Mouse (Mus musculus) forebrain, embryonic 13.5 days (tissue): Measurements from ENCODE around the gene Rbm25. TPM values are rescaled to one million over a fixed set of nuclear protein-coding genes. Genes with fewer than 3 reads are reported as not detected.
"Not testable (repeated sequence)": the region's sequence is repeated elsewhere in the genome, so short reads cannot be mapped to it uniquely, and the experiment has no call there.

Experiments used
- ATAC-seq: fragments of 200-750 bp; cut with Nextera tagmentation; 2 replicates; pipeline ENCODE4 v1.8.0; 2017
- H3K27ac ChIP-seq: fragments of 300-500 bp; sonication (generic); 2 replicates; pipeline ENCODE4 v1.5.1; 2015; ENCODE audit warnings: inconsistent platforms, mild to moderate bottlenecking, moderate library complexity
- H3K27me3 ChIP-seq: fragments of 300-500 bp; sonication (generic); 2 replicates; pipeline ENCODE4 v1.6.1; 2015; ENCODE audit warnings: mild to moderate bottlenecking, inconsistent platforms
- H3K36me3 ChIP-seq: fragments of 300-500 bp; sonication (generic); 2 replicates; pipeline ENCODE4 v1.6.1; 2015; ENCODE audit warnings: mild to moderate bottlenecking, inconsistent platforms; ENCODE audit not compliant: poor library complexity, severe bottlenecking
- H3K4me1 ChIP-seq: fragments of 300-500 bp; sonication (generic); 2 replicates; pipeline ENCODE4 v1.6.1; 2015; ENCODE audit warnings: inconsistent platforms
- H3K4me2 ChIP-seq: fragments of 300-500 bp; sonication (generic); 2 replicates; pipeline ENCODE4 v1.6.1; 2015; ENCODE audit warnings: inconsistent platforms, mild to moderate bottlenecking, moderate library complexity
- H3K4me3 ChIP-seq: fragments of 300-500 bp; sonication (generic); 2 replicates; pipeline ENCODE4 v1.5.1; 2015; ENCODE audit warnings: mild to moderate bottlenecking, inconsistent platforms
- H3K9ac ChIP-seq: fragments of 300-500 bp; sonication (generic); 2 replicates; pipeline ENCODE4 v1.6.1; 2015; ENCODE audit warnings: mild to moderate bottlenecking, inconsistent platforms
- H3K9me3 ChIP-seq: fragments of 300-500 bp; sonication (generic); replicated peaks from 2 replicates; pipeline ENCODE4 v1.6.1; 2016; ENCODE audit warnings: inconsistent platforms
- WGBS: fragments of 180-500 bp; shearing (Covaris S2); methylation state at CpG from one replicate; pipeline ENCODE4 v1.1.7; 2015; 5-methylcytosine and 5-hydroxymethylcytosine counted together
- polyA plus RNA-seq: library from polyadenylated mRNA; unstranded; fragments of >200 nt; fragmentation: Nextera tagmentation; extraction: Ambion mirVana; gene quantifications from 2 replicates; pipeline ENCODE4 v1.2.1, GENCODE M21; 2015

Rbm25 gene
- polyA plus RNA-seq = 329 and 335 TPM in 2 replicates

DNA sequence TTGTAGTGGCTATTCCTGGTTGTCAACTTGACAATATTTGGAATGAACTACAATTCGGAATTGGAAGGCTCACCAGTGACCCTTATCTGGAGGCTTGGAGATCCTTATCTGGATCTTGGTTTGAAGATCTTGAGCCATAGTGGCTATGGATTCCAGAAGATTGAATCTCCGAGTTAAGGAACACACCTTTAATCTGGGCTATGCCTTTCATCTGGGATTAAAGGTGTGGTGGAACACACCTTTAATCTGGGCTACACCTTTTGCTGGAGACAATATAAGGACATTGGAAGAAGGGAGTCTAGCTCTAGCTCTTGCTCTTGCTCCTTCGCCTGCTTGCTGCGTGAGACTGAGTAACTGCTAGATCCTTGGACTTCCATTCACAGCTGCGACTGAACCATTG, at the start of gene Rbm25:
Gene Rbm25 (plus strand): TSS at position 301 of the 400 bp plus-strand sequence.
- Histone ChIP-seq H3K27ac (peak within 1 kb of the TSS; percentile 95), H3K4me1 (peaks cover 12% of the 10 kb centered on the region), H3K4me3 (peak within 1 kb of the TSS; percentile 97), H3K4me2 (peak within 1 kb of the TSS; percentile 69), H3K9ac (peak within 1 kb of the TSS; percentile 98)
- H3K36me3 ChIP-seq, H3K9me3 ChIP-seq, ATAC-seq, H3K27me3 ChIP-seq: not testable (repeated sequence)
- no CpG with 5 or more reads among the region's 5 CpGs for WGBS

DNA sequence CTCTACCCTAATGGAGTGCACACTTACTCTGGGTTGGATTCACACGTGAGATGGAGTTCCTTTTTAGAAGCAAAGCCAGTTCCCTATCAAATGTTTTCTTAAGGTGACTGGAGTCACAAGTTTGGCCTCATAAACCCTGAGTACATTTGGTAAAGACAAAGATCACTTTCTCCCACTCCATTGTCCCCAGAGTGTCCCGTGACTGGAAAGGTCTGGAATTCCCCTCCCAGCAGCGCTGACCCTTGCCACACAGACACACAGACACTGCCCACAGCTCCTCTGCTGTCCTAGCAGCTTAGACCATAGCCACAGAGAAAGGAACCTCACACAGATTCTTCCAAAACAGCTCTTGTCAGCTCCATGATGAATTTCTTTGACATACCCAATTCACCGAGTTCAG, 48.9 kb upstream of the Rbm25 start:
- Histone ChIP-seq H3K27ac (no peak overlapping the region), H3K27me3 (no peaks in the 10 kb centered on the region), H3K36me3 (peaks cover 62% of the 10 kb centered on the region), H3K9ac (no peak overlapping the region), H3K4me2 (no peak overlapping the region), H3K4me1 (peaks cover 13% of the 10 kb centered on the region), H3K9me3 (no peaks in the 10 kb centered on the region), H3K4me3 (no peak overlapping the region)
- ATAC-seq = no peak
- 84% methylated on average over 4 of the region's 4 CpGs for WGBS

DNA sequence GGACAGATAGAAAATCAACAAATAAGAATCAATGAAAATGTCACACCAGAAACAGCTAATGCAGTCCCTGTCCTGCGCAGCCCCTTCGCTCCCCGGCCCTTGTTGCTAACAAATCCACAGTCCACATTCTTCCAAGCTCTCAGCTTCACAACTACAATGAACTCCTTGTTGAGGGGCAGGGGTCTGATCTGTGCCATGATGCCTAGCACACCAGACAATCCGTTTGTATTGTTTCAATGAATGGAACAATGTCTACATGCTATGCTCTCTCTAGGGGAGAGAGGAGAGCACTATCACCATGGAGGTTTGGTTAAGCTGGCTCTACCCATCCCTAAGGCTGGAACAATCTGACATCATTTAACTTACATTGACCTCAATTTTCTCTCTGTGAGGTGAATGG, 48.3 kb upstream of the Rbm25 start:
- peaks cover 60% of the 10 kb centered on the region for H3K36me3 ChIP-seq

GRCm38 (mm10) chr12:83586628-83587027, 44.4 kb upstream of the Rbm25 start:
- Histone ChIP-seq H3K27me3 (no peaks in the 10 kb centered on the region), H3K9ac (no peak overlapping the region), H3K27ac (no peak overlapping the region), H3K4me1 (no peaks in the 10 kb centered on the region), H3K9me3 (no peaks in the 10 kb centered on the region), H3K4me2 (no peak overlapping the region), H3K4me3 (no peak overlapping the region), H3K36me3 (peaks cover 87% of the 10 kb centered on the region)
- ATAC-seq = no peak
- WGBS = 92% methylated on average over 5 of the region's 5 CpGs

More for the DNA sequence above, 48.3 kb upstream of the Rbm25 start:
- Histone ChIP-seq H3K9ac (no peak overlapping the region), H3K27me3 (no peaks in the 10 kb centered on the region), H3K9me3 (no peaks in the 10 kb centered on the region), H3K4me2 (no peak overlapping the region), H3K4me3 (no peak overlapping the region), H3K4me1 (peaks cover 13% of the 10 kb centered on the region), H3K27ac (no peak overlapping the region)
- no peak for ATAC-seq
- WGBS = 84% methylated on average over 4 of the region's 4 CpGs

DNA sequence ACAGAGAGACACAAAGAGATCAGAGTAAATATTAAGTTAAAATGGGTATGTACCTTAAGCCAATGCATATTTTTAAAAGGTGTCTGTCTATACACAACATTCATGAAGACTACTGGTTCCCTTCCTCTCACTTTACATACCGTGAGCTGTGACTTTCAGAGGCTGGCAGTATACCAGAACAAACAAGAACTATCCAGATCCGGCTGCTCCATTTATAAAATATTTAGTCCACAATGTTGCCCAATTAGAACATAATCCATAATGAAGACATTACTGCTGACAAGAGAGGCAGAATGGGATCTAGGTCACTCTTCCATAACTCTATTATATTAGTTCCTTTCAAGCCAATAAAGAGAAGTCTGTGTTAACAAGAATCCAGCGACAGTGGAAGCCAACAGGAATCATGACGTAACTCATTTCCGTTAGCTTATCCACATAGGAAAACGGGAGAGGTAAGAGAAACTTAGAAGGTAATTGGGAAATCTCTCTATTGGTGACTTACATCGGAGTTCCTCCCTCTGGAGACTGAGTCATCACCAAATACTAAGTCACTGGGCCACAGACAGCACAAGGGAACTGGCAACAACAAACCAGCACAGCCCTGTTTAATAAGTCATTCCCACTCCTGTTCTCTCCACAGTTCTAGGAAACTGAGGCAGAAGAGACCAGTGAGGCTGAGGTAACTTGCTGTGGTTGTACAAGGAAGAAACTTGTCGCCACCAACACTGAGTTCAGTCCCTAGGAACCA, 39.1 kb upstream of the Rbm25 start:
- no peaks in the 10 kb centered on the region for H3K27me3 ChIP-seq
- H3K4me3 ChIP-seq = no peak overlapping the region
- 93% methylated on average over 8 of the region's 8 CpGs for WGBS
- H3K9me3 ChIP-seq = no peaks in the 10 kb centered on the region
- no peak overlapping the region for H3K4me2 ChIP-seq
- H3K27ac ChIP-seq = no peak overlapping the region
- no peak overlapping the region for H3K9ac ChIP-seq
- no peak for ATAC-seq
- peaks cover 38% of the 10 kb centered on the region for H3K4me1 ChIP-seq
- peaks cover 75% of the 10 kb centered on the region for H3K36me3 ChIP-seq

DNA sequence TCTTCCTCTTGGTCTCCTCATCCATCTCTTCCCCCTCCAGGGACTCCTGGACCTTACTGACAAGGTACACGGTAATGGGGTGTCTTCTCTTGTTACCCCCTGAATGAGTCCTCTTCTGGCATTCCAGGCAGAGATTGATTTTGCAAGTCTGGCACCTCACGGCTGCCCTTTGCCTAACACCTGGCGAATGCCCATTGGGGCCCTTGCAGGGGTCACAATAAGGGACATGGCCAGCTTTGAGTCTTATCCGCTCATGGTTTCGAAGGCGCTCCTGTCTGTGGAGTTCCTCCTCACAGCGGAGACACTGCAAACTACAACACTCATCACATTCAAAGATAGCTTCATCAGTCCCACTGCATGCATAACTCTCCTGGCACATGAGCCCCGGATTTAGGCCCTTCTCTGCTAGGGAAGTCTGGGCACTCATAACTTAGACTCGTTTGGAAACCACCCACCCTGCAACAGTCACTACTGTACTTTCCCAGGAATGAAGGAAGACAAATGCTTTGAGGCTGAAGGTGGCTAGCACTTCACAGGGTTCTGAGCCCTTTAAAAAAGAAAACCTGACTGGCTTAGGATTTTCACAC, 36.5 kb upstream of the Rbm25 start:
- Histone ChIP-seq H3K9ac (no peak overlapping the region), H3K4me3 (no peak overlapping the region)
- WGBS = 94% methylated on average over 9 of the region's 9 CpGs

GRCm38 (mm10) chr12:83596191-83596954, 34.7 kb upstream of the Rbm25 start:
- H3K4me3 ChIP-seq = peak overlapping the region; percentile 95
- ATAC-seq = no peak
- H3K36me3 ChIP-seq = peaks cover 34% of the 10 kb centered on the region
- H3K9me3 ChIP-seq = no peaks in the 10 kb centered on the region
- WGBS = 4% methylated on average over 20 of the region's 20 CpGs
- peak overlapping the region; percentile 98 for H3K9ac ChIP-seq
- H3K27me3 ChIP-seq = no peaks in the 10 kb centered on the region
- H3K4me1 ChIP-seq = peaks cover 38% of the 10 kb centered on the region
- H3K27ac ChIP-seq = peak overlapping the region; percentile 96
- H3K4me2 ChIP-seq = peak overlapping the region; percentile 77

More for the DNA sequence above, 36.5 kb upstream of the Rbm25 start:
- Histone ChIP-seq H3K4me2 (peak overlapping the region; percentile 77; the same call in 1 of the 2 replicates), H3K36me3 (peaks cover 50% of the 10 kb centered on the region), H3K27ac (no peak overlapping the region), H3K9me3 (no peaks in the 10 kb centered on the region), H3K4me1 (peaks cover 38% of the 10 kb centered on the region), H3K27me3 (no peaks in the 10 kb centered on the region)
- no peak for ATAC-seq

- ATAC-seq = peak; percentile 99
- Histone ChIP-seq H3K4me1 (peaks cover 34% of the 10 kb centered on the region), H3K27ac (peak within 1 kb of the TSS; percentile 96), H3K4me3 (peak within 1 kb of the TSS; percentile 95), H3K9me3 (no peaks in the 10 kb centered on the region), H3K9ac (peak within 1 kb of the TSS; percentile 98), H3K36me3 (peaks cover 27% of the 10 kb centered on the region), H3K27me3 (no peaks in the 10 kb centered on the region), H3K4me2 (peak within 1 kb of the TSS; percentile 77)
- under 1% methylated on average over 28 of the region's 28 CpGs for WGBS
These were observed 34.0 kb upstream of the Rbm25 start, which contains the start of gene Zfyve1 for GRCm38 (mm10) chr12:83597025-83597501. Gene Zfyve1, minus strand, starts transcription at chr12:83597222.

DNA sequence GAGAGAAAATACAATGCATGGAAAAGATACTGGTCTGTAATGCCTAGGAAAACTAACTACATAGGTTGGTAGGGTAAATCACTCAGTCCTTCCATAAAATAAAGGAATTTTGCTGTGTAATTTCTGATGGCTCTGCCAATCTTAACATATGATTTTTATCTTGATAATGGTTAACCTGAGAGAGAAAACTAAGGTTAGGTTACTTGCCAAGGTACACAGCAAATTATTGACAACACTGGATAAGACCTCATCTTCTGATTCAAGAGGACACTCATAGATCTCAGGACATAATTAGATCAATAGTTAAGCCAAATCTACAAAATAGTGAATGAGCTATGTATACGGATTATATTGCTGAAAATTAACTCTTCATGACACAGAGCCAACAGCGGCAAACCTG, 33.2 kb upstream of the Rbm25 start:
- H3K36me3 ChIP-seq = peaks cover 21% of the 10 kb centered on the region
- no peaks in the 10 kb centered on the region for H3K9me3 ChIP-seq
- H3K9ac ChIP-seq = no peak overlapping the region
- H3K27me3 ChIP-seq = no peaks in the 10 kb centered on the region
- H3K4me1 ChIP-seq = peaks cover 31% of the 10 kb centered on the region
- WGBS = 82% methylated on average over 2 of the region's 2 CpGs
- no peak overlapping the region for H3K4me2 ChIP-seq
- H3K27ac ChIP-seq = no peak overlapping the region
- ATAC-seq = no peak
- H3K4me3 ChIP-seq = no peak overlapping the region

GRCm38 (mm10) chr12:83602285-83602684, 28.8 kb upstream of the Rbm25 start:
- no peaks in the 10 kb centered on the region for H3K27me3 ChIP-seq
- H3K9ac ChIP-seq = no peak overlapping the region
- no peak overlapping the region for H3K4me3 ChIP-seq
- no peak overlapping the region for H3K4me2 ChIP-seq
- H3K9me3 ChIP-seq = no peaks in the 10 kb centered on the region
- no peaks in the 10 kb centered on the region for H3K36me3 ChIP-seq
- no peaks in the 10 kb centered on the region for H3K4me1 ChIP-seq
- no peak for ATAC-seq
- 89% methylated on average over 5 of the region's 5 CpGs for WGBS
- H3K27ac ChIP-seq = no peak overlapping the region

GRCm38 (mm10) chr12:83606411-83606810, 24.6 kb upstream of the Rbm25 start:
- H3K4me2 ChIP-seq, H3K27ac ChIP-seq, H3K27me3 ChIP-seq, H3K9ac ChIP-seq, H3K9me3 ChIP-seq, H3K4me1 ChIP-seq, H3K36me3 ChIP-seq, ATAC-seq, H3K4me3 ChIP-seq: not testable (repeated sequence)
- WGBS = 77% methylated on average over 2 of the region's 2 CpGs

DNA sequence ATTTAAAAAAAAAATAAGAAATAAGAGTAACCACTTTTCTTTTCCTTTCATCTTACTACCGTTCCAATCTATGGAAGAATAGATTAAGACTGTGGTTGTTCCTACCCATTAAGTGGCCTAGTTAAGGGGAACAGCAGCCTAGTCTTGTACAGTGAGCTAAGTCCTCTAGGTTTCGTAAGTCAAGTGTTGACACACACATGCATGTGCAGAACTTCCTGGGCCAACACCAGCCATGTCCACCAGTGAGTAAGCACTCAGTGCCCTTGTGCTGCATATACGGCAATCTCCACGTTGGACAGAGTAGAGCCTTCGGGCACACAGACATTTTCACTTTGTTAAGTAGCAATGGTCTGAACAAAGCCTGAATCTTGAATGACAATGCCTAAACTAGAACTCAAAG, 13.8 kb upstream of the Rbm25 start:
- Histone ChIP-seq H3K27ac (no peak overlapping the region), H3K9ac (no peak overlapping the region), H3K4me3 (no peak overlapping the region), H3K27me3 (no peaks in the 10 kb centered on the region), H3K4me2 (no peak overlapping the region), H3K36me3 (no peaks in the 10 kb centered on the region), H3K9me3 (no peaks in the 10 kb centered on the region), H3K4me1 (no peaks in the 10 kb centered on the region)
- WGBS = 92% methylated on average over 5 of the region's 5 CpGs
- ATAC-seq = no peak
